Mouse (Mus musculus) urinary bladder, postnatal 0 days (tissue): ENCODE results near the gene Tlk1. TPM values are rescaled to one million over a fixed set of nuclear protein-coding genes. Genes with fewer than 3 reads are reported as not detected.

Experiments
- polyA plus RNA-seq: library from polyadenylated mRNA; unstranded; fragments of >200 nt; fragmentation: Nextera tagmentation; extraction: Ambion mirVana; gene quantifications from 2 replicates; pipeline ENCODE4 v1.2.1, GENCODE M21; 2015

Tlk1 gene
- 15.9 and 18.3 TPM in 2 replicates for polyA plus RNA-seq

DNA sequence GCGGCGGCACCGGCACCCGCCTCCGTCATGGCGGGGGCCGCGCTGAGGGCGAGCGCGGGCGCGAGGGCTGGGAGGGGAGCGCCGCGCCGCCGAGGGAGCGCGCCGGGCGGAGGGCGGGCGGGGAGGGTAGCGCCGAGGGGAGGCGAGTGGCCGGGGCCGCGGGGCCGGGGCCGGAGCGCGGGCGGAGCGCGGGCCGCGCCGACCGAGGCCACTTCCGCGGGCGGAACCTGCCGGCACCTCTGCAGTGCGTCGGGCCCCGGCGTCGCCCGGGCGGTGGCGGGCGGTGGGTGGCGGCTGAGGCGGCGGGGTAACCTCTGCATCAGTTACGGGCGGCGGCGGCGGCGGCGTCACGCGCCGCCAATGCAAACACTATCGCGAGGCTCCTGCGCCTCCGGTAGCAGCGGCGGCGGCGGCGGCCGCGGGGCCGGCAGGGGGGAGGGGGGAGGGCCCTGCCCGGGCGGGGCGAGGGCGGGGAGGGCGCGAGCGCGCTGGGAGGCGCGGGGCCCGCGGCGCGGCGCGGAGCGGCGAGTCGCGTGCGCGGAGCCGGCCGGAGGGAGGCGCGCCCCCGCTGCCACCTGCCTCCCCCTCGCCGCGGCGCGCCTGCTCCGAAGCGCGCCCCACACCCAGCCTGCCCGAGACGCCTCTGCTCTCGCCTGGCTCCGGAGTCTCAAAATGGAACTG, at the start of gene Tlk1:
Gene Tlk1, minus strand, starts transcription at position 358 of the 681 bp plus-strand sequence.

Other genes with a start within 250 kb of the Tlk1 start
- 138 and 163 TPM in 2 replicates for gene Gorasp2, start 164.2 kb downstream of the Tlk1 start, polyA plus RNA-seq
- gene Gm26558, start 163.6 kb downstream of the Tlk1 start, polyA plus RNA-seq: 3.5 and 3.8 TPM in 2 replicates
- gene Dcaf17, start 229.6 kb upstream of the Tlk1 start, polyA plus RNA-seq: 15.2 and 17.3 TPM in 2 replicates
- gene Mettl8, start 229.9 kb upstream of the Tlk1 start, polyA plus RNA-seq: 6.0 and 6.7 TPM in 2 replicates